Mouse (Mus musculus): Measurements from ENCODE around the gene Prm2. TPM values are rescaled to one million over a fixed set of nuclear protein-coding genes. Genes with fewer than 3 reads are reported as not detected.

The Prm2 gene
- polyA plus RNA-seq, 1 experiment from 2014 or later: not detected

- H3K9ac ChIP-seq: no peak overlapping the region
- H3K4me2 ChIP-seq: no peak overlapping the region
- no peaks in the 10 kb centered on the region for H3K36me3 ChIP-seq
- H3K4me1 ChIP-seq: peaks cover 20% of the 10 kb centered on the region
- no peak overlapping the region for H3K27ac ChIP-seq
- H3K4me3 ChIP-seq: no peak overlapping the region
- ATAC-seq (ENCODE audit: insufficient number of reproducible peaks, insufficient read depth, low FRiP score, low TSS enrichment, low read depth): no peak; the same call in 1 of the 2 replicates
- WGBS: 44% methylated on average over 7 of the region's 7 CpGs
- H3K27me3 ChIP-seq: no peaks in the 10 kb centered on the region
- no peaks in the 10 kb centered on the region for H3K9me3 ChIP-seq
Measured at GRCm38 (mm10) chr16:10749824-10750223, 46.1 kb downstream of the Prm2 start.

GRCm38 (mm10) chr16:10749226-10749625 is 46.7 kb downstream of the Prm2 start:
- WGBS: 68% methylated on average over 7 of the region's 7 CpGs
- no peak for ATAC-seq (ENCODE audit: insufficient number of reproducible peaks, insufficient read depth, low FRiP score, low TSS enrichment, low read depth)
- no peak overlapping the region for H3K27ac ChIP-seq

More at GRCm38 (mm10) chr16:10749226-10749625, 46.7 kb downstream of the Prm2 start:
- no peak overlapping the region for H3K4me3 ChIP-seq
- no peak overlapping the region for H3K9ac ChIP-seq
- H3K36me3 ChIP-seq: no peaks in the 10 kb centered on the region
- H3K4me2 ChIP-seq: no peak overlapping the region
- peaks cover 24% of the 10 kb centered on the region for H3K4me1 ChIP-seq
- H3K27me3 ChIP-seq: no peaks in the 10 kb centered on the region
- no peaks in the 10 kb centered on the region for H3K9me3 ChIP-seq

Other genes with a start within 250 kb of the Prm2 start
- 15.0 and 15.4 TPM in 2 replicates for gene Socs1, start 10.6 kb downstream of the Prm2 start, polyA plus RNA-seq (2015; fragmentation: Nextera tagmentation; extraction: Ambion mirVana)
- gene Tnp2, start 7.5 kb downstream of the Prm2 start, polyA plus RNA-seq (2015; fragmentation: Nextera tagmentation; extraction: Ambion mirVana): not detected in 2 replicates
- gene Prm3, start 5.2 kb downstream of the Prm2 start, polyA plus RNA-seq (2015; fragmentation: Nextera tagmentation; extraction: Ambion mirVana): not detected in 2 replicates
- not detected in 2 replicates for gene Prm1, start 9.7 kb upstream of the Prm2 start, polyA plus RNA-seq (2015; fragmentation: Nextera tagmentation; extraction: Ambion mirVana)
- gene Gm11172, start 16.8 kb upstream of the Prm2 start, polyA plus RNA-seq (2015; fragmentation: Nextera tagmentation; extraction: Ambion mirVana): not detected in 2 replicates
- gene Rmi2, start 38.9 kb upstream of the Prm2 start, polyA plus RNA-seq (2015; fragmentation: Nextera tagmentation; extraction: Ambion mirVana): 3.5 and 3.9 TPM in 2 replicates